Mouse (Mus musculus): ENCODE results near the gene Lpar3. TPM values are rescaled to one million over a fixed set of nuclear protein-coding genes. Genes with fewer than 3 reads are reported as not detected.
"Not testable (repeated sequence)": the region's sequence is repeated elsewhere in the genome, so short reads cannot be mapped to it uniquely, and the experiment has no call there.

Lpar3 gene
- polyA plus RNA-seq, 1 experiment from 2014 or later: 2.2 TPM

GRCm38 (mm10) chr3:146206635-146207034 lies 14.1 kb upstream of the Lpar3 start:
- H3K4me3 ChIP-seq (ENCODE audit: low read length): no peak overlapping the region
- no peaks in the 10 kb centered on the region for H3K9me3 ChIP-seq (ENCODE audit: low read length)
- no peak overlapping the region for H3K9ac ChIP-seq (replicated peaks; ENCODE audit: low read length)
- 79% methylated on average over 2 of the region's 2 CpGs for WGBS
- H3K4me1 ChIP-seq (ENCODE audit: insufficient read depth, low read length): no peaks in the 10 kb centered on the region
- H3K27me3 ChIP-seq (ENCODE audit: insufficient read depth, low read length): no peaks in the 10 kb centered on the region
- ATAC-seq (ENCODE audit: low FRiP score, low TSS enrichment): no peak
- H3K36me3 ChIP-seq (ENCODE audit: insufficient read depth, low read length): no peaks in the 10 kb centered on the region
- H3K27ac ChIP-seq (ENCODE audit: low read length): no peak overlapping the region
- H3K4me2 ChIP-seq (replicated peaks; ENCODE audit: low read depth, low read length): no peak overlapping the region

GRCm38 (mm10) chr3:146207440-146207839 lies 13.3 kb upstream of the Lpar3 start:
- Histone ChIP-seq H3K4me3 (ENCODE audit: low read length) (no peak overlapping the region), H3K27me3 (ENCODE audit: insufficient read depth, low read length) (no peaks in the 10 kb centered on the region), H3K9ac (replicated peaks; ENCODE audit: low read length) (no peak overlapping the region), H3K9me3 (ENCODE audit: low read length) (no peaks in the 10 kb centered on the region), H3K27ac (ENCODE audit: low read length) (no peak overlapping the region), H3K4me2 (replicated peaks; ENCODE audit: low read depth, low read length) (no peak overlapping the region), H3K4me1 (ENCODE audit: insufficient read depth, low read length) (no peaks in the 10 kb centered on the region), H3K36me3 (ENCODE audit: insufficient read depth, low read length) (no peaks in the 10 kb centered on the region)
- 60% methylated on average over 2 of the region's 2 CpGs for WGBS
- no peak for ATAC-seq (ENCODE audit: low FRiP score, low TSS enrichment)

GRCm38 (mm10) chr3:146209759-146210158 lies 11.0 kb upstream of the Lpar3 start:
- not testable (repeated sequence) for H3K36me3 ChIP-seq (ENCODE audit: insufficient read depth, low read length); H3K4me3 ChIP-seq (ENCODE audit: low read length); H3K27ac ChIP-seq (ENCODE audit: low read length); H3K27me3 ChIP-seq (ENCODE audit: insufficient read depth, low read length); ATAC-seq (ENCODE audit: low FRiP score, low TSS enrichment); H3K9me3 ChIP-seq (ENCODE audit: low read length); H3K9ac ChIP-seq (replicated peaks; ENCODE audit: low read length); H3K4me1 ChIP-seq (ENCODE audit: insufficient read depth, low read length); H3K4me2 ChIP-seq (replicated peaks; ENCODE audit: low read depth, low read length)
- 93% methylated on average over 8 of the region's 8 CpGs for WGBS

GRCm38 (mm10) chr3:146211141-146211747 lies 9.5 kb upstream of the Lpar3 start:
- no peak for ATAC-seq (ENCODE audit: low FRiP score, low TSS enrichment)
- H3K27me3 ChIP-seq (ENCODE audit: insufficient read depth, low read length): no peaks in the 10 kb centered on the region
- no peak overlapping the region for H3K27ac ChIP-seq (ENCODE audit: low read length)
- H3K4me3 ChIP-seq (ENCODE audit: low read length): no peak overlapping the region
- WGBS: 91% methylated on average over 4 of the region's 4 CpGs
- no peaks in the 10 kb centered on the region for H3K4me1 ChIP-seq (ENCODE audit: insufficient read depth, low read length)
- no peak overlapping the region for H3K9ac ChIP-seq (replicated peaks; ENCODE audit: low read length)
- no peaks in the 10 kb centered on the region for H3K36me3 ChIP-seq (ENCODE audit: insufficient read depth, low read length)
- no peaks in the 10 kb centered on the region for H3K9me3 ChIP-seq (ENCODE audit: low read length)
- H3K4me2 ChIP-seq (replicated peaks; ENCODE audit: low read depth, low read length): no peak overlapping the region

GRCm38 (mm10) chr3:146211964-146212363 lies 8.8 kb upstream of the Lpar3 start:
- 94% methylated on average over 2 of the region's 2 CpGs for WGBS
- ATAC-seq (ENCODE audit: low FRiP score, low TSS enrichment): no peak
- no peaks in the 10 kb centered on the region for H3K36me3 ChIP-seq (ENCODE audit: insufficient read depth, low read length)
- no peaks in the 10 kb centered on the region for H3K9me3 ChIP-seq (ENCODE audit: low read length)
- no peaks in the 10 kb centered on the region for H3K4me1 ChIP-seq (ENCODE audit: insufficient read depth, low read length)
- H3K27ac ChIP-seq (ENCODE audit: low read length): no peak overlapping the region
- H3K4me2 ChIP-seq (replicated peaks; ENCODE audit: low read depth, low read length): no peak overlapping the region
- no peaks in the 10 kb centered on the region for H3K27me3 ChIP-seq (ENCODE audit: insufficient read depth, low read length)
- H3K9ac ChIP-seq (replicated peaks; ENCODE audit: low read length): no peak overlapping the region
- no peak overlapping the region for H3K4me3 ChIP-seq (ENCODE audit: low read length)

- 35% methylated on average over 5 of the region's 5 CpGs for WGBS
- no peak for ATAC-seq (ENCODE audit: low FRiP score, low TSS enrichment)
These were observed 7.4 kb upstream of the Lpar3 start for GRCm38 (mm10) chr3:146213336-146213735.

GRCm38 (mm10) chr3:146216561-146216960 lies 4.2 kb upstream of the Lpar3 start:
- 86% methylated on average over 3 of the region's 3 CpGs for WGBS

More at GRCm38 (mm10) chr3:146213336-146213735, 7.4 kb upstream of the Lpar3 start:
- Histone ChIP-seq H3K27ac (ENCODE audit: low read length) (no peak overlapping the region), H3K9me3 (ENCODE audit: low read length) (no peaks in the 10 kb centered on the region), H3K4me2 (replicated peaks; ENCODE audit: low read depth, low read length) (no peak overlapping the region), H3K4me1 (ENCODE audit: insufficient read depth, low read length) (no peaks in the 10 kb centered on the region), H3K4me3 (ENCODE audit: low read length) (no peak overlapping the region), H3K9ac (replicated peaks; ENCODE audit: low read length) (no peak overlapping the region), H3K36me3 (ENCODE audit: insufficient read depth, low read length) (no peaks in the 10 kb centered on the region), H3K27me3 (ENCODE audit: insufficient read depth, low read length) (no peaks in the 10 kb centered on the region)

GRCm38 (mm10) chr3:146224271-146224670 lies 3.5 kb downstream of the Lpar3 start:
- H3K9ac ChIP-seq (replicated peaks; ENCODE audit: low read length): no peak overlapping the region
- H3K27me3 ChIP-seq (ENCODE audit: insufficient read depth, low read length): peaks cover 31% of the 10 kb centered on the region
- H3K27ac ChIP-seq (ENCODE audit: low read length): no peak overlapping the region
- ATAC-seq (ENCODE audit: low FRiP score, low TSS enrichment): no peak
- whole genome bisulfite sequencing: 61% methylated on average over 4 of the region's 4 CpGs
- no peak overlapping the region for H3K4me3 ChIP-seq (ENCODE audit: low read length)
- H3K4me2 ChIP-seq (replicated peaks; ENCODE audit: low read depth, low read length): no peak overlapping the region
- H3K9me3 ChIP-seq (ENCODE audit: low read length): no peaks in the 10 kb centered on the region
- H3K36me3 ChIP-seq (ENCODE audit: insufficient read depth, low read length): no peaks in the 10 kb centered on the region
- peaks cover 5% of the 10 kb centered on the region; the same call in 1 of the 2 replicates for H3K4me1 ChIP-seq (ENCODE audit: insufficient read depth, low read length)

More at GRCm38 (mm10) chr3:146216561-146216960, 4.2 kb upstream of the Lpar3 start:
- Histone ChIP-seq H3K4me1 (ENCODE audit: insufficient read depth, low read length) (peaks cover 4% of the 10 kb centered on the region; the same call in 1 of the 2 replicates), H3K4me2 (replicated peaks; ENCODE audit: low read depth, low read length) (no peak overlapping the region), H3K36me3 (ENCODE audit: insufficient read depth, low read length) (no peaks in the 10 kb centered on the region), H3K9ac (replicated peaks; ENCODE audit: low read length) (no peak overlapping the region), H3K4me3 (ENCODE audit: low read length) (no peak overlapping the region), H3K27ac (ENCODE audit: low read length) (no peak overlapping the region), H3K27me3 (ENCODE audit: insufficient read depth, low read length) (peaks cover 21% of the 10 kb centered on the region), H3K9me3 (ENCODE audit: low read length) (no peaks in the 10 kb centered on the region)
- no peak for ATAC-seq (ENCODE audit: low FRiP score, low TSS enrichment)

- H3K4me3 ChIP-seq (ENCODE audit: low read length): no peak overlapping the region
- H3K9me3 ChIP-seq (ENCODE audit: low read length): no peaks in the 10 kb centered on the region
- no peak overlapping the region for H3K27ac ChIP-seq (ENCODE audit: low read length)
- H3K9ac ChIP-seq (replicated peaks; ENCODE audit: low read length): no peak overlapping the region
- WGBS: 85% methylated on average over 7 of the region's 7 CpGs
- no peaks in the 10 kb centered on the region for H3K36me3 ChIP-seq (ENCODE audit: insufficient read depth, low read length)
- H3K4me2 ChIP-seq (replicated peaks; ENCODE audit: low read depth, low read length): no peak overlapping the region
- peaks cover 23% of the 10 kb centered on the region for H3K27me3 ChIP-seq (ENCODE audit: insufficient read depth, low read length)
- no peak for ATAC-seq (ENCODE audit: low FRiP score, low TSS enrichment)
- peaks cover 5% of the 10 kb centered on the region; the same call in 1 of the 2 replicates for H3K4me1 ChIP-seq (ENCODE audit: insufficient read depth, low read length)
These were observed 4.4 kb downstream of the Lpar3 start for GRCm38 (mm10) chr3:146225061-146225761.

GRCm38 (mm10) chr3:146227427-146227826 lies 6.7 kb downstream of the Lpar3 start:
- WGBS: 54% methylated on average over 3 of the region's 3 CpGs
- H3K27me3 ChIP-seq (ENCODE audit: insufficient read depth, low read length): peaks cover 6% of the 10 kb centered on the region
- H3K4me1 ChIP-seq (ENCODE audit: insufficient read depth, low read length): no peaks in the 10 kb centered on the region
- H3K4me3 ChIP-seq (ENCODE audit: low read length): no peak overlapping the region
- no peak overlapping the region for H3K4me2 ChIP-seq (replicated peaks; ENCODE audit: low read depth, low read length)
- H3K36me3 ChIP-seq (ENCODE audit: insufficient read depth, low read length): no peaks in the 10 kb centered on the region
- no peak for ATAC-seq (ENCODE audit: low FRiP score, low TSS enrichment)
- H3K9me3 ChIP-seq (ENCODE audit: low read length): no peaks in the 10 kb centered on the region
- H3K27ac ChIP-seq (ENCODE audit: low read length): no peak overlapping the region
- H3K9ac ChIP-seq (replicated peaks; ENCODE audit: low read length): no peak overlapping the region
